Mouse (Mus musculus) heart, adult 11 months (tissue): ENCODE data around the gene Vmp1.
A peak's percentile ranks its signal among the peaks of the same experiment; 100 is the strongest.

Experiments used
- DNase-seq: peaks from one replicate; pipeline ENCODE4 v3.0.0; 2022

Gene Vmp1

DNA sequence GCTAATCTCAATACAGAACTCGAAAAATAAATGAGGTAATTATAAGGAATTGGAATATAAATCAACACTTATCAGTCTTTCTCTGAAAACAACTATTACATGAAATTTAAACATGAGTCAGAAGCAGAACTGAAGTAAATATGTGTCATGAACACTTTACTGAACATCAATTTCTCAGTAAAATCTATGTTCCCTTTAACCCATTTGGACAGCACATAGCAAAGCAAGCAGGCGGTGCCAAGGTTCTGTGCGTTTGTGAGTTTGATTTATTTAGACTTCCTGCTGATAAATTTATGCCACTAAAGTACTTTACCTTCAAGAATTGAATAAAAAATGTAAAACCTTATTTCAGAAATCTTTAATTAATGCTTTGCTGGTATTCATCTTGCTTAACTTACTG, 54.2 kb downstream of the Vmp1 start:
- DNase-seq = peak; percentile 55

DNA sequence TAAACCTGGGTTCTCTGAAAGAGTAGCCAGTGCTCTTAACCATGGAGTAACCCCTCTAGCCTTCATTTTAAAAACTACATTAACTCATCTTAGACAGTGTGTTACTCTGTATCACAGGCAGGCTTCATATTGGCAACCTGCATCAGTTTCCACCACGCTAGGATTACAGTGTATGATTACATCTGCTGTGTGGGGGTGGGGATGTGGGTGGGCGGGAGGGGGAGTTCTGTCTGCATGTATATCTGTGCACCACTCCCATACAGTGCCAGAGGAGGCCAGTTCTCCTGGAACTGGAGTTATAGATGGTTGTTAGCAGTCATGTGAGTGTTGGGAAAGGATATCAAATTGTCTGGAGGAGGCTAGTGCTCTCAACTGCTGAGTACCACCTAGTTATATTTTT, 55.2 kb downstream of the Vmp1 start:
- peak; percentile 8 for DNase-seq

DNA sequence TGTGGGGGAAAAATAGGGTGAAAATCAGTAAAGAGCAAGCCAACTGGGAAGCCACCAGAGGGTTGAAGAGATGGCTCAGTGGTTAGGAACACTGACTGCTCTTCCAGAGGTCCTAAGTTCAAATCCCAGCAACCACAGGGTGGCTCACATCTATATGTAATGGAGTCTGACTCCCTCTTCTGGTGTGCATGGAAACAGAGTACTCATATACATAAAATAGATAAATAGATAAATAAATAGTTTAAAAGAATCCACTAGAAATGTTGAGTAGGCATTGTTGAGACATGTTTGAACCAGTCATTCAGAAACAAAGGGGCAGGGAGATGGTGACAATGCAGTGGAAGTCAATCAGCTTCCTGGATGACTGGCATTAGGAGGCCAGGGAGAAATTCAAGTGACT, 56.0 kb downstream of the Vmp1 start:
- DNase-seq = peak; percentile 22

DNA sequence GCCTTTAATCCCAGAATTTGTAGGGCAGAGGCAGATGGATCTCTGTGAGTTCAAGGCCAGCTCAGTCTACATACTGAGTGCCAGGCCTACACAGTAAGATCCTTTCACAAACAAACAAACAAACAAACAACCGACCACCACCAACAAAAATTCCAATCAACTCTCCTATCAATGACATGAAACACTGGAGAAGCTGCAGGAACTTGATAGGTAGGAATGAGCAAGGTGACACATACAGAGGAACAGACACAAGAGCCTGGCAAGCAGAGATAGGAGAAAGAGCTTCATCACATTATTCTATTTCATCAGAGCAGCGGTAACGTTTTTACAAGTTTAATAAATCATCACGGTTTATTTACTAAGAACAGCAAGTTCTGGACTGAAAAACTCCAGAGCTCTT, 56.9 kb downstream of the Vmp1 start:
- DNase-seq = peak; percentile 12

DNA sequence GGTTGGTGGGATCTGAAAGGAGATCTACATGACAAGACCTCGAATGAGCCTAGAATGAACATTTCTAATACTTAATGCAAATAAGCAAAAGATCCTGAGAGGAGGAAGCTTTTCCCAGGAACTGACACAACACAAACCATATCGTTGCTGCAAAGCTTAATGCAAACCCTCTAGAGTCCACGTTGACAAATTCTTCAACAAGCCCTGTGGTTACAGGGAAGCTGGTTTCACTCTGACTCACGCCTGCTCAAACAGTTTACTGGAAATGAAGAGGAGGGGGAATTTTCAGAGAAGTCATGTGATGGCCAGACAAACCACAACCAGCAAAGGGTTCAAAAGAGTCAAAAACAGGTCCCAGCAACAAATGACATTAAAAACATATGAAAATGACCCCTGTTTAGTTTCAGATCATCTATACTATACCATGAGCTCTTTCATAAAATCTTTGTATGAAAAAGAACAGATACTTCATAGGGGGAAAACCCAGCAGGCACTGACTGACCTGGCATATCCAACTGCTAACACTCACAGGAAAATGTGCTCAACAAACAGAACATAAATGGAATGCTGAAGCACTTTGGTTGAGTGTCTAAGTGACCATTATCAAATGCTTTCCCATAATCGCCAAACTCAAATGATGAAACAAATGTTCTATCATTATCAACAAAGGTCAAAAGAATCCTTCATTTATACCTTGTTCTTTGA, 59.2 kb downstream of the Vmp1 start:
- peak; percentile 94 for DNase-seq

DNA sequence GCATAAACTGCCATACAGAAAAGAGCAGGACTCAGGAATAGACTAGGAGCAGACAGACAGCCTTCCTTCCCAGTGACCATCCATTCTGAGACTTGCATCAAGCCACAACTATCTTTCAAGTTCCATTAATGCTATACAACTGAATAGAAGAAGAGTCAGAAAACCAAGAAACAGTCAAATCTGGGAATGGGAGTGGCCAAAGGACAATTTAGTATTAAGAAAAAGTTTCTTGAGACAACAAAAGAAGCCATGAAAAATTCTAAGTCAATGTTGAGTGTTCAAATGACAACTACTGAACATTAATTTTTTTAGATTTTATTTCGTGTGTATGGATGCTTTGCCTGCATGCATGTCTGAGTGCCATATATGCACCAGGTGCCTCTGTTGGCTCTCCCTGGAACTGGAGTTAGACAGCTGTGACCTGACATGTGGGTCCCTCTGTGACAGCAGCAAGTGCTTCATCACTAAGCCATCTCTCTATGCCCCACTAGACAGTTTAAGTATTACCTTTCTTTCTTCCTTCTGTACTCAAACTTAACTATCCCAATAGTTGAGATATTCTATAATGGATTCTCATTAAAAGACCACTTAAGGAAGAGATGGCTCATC, 60.1 kb downstream of the Vmp1 start:
- DNase-seq = peak; percentile 77

DNA sequence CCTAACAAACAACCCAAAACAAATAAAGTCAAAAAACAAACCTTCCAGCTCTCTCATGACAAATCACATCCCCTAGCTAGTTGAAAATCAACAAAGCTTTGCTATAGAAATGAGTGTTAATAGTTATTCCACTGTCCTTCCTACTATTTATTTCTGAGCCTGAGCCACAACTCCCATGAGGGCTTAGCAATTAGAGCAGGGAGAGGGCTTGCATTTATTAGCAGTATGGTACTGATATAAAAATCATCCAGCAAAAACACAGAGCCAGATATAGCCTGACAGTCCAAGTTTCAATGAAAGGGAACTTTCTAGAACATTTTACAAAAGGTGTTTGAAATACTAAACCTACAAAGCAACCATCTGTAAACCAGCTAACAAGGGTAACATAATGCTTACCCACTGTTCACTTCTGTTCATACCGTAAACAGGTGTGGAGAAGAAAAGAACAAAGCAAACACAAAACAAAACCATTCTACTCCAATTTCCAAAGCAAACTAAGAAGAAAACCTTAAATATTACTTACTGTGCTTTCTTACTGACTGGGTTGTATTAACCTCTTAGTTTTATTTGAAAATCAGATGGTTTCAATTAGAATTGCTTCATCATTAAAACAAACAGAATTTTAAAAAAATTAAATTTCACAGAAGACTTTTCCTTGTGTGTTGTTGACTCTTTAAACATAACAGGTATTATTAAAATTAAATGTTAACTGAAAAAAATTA, 61.3 kb downstream of the Vmp1 start:
- peak; percentile 23 for DNase-seq

DNA sequence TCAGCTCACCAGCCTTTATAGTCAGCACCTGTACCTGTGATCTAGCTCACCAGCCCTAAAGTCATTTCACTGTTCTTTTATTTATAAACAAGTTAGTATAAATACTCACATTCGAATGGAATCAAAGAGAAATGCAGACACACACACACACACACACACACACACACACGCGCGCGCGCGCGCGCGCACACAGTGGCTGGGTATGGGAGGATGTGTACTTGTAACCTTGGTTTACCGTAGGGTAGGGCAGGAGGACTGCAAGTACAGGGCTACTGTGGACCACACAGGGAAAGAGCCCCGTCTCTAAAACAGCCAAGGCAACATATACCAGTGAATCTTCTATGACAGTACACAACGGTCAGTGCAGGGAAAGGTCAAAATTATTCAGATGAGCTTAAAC, 62.5 kb downstream of the Vmp1 start:
- peak; percentile 77 for DNase-seq

DNA sequence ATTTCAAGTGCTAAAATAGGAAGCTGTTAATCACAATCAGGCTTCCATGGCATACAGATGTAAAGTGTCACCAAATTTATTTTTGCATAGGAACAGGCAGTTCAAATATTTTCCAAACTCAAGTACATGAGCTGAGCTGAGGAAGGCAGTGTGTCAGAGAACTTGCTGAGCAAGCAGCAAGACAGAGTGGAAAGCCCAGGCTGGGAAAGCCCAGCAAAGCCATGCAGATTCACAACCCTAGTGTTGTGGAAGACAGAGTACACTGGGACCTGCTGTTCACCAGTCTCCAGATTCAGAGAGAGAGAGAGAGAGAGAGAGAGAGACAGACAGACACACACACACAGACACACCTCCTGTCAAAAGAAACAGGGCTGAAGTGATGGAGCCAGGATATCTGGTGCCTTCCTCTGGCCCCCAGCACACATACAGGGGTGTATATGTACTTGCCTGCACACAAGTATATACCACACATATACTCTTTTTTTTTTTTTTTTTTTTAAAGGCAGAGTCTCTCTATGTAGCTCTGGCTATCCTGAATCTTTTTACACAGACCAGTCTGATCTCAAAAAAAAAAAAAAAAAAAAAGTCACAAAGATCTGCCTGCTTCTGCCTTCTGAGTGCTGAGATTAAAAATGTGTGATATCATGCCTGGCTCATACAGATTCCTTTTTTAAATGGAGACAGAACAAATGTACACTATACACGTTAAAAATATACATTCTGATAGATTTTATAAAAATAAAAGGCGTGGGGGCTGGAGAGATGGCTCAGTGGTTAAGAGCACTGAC, 64.9 kb downstream of the Vmp1 start:
- DNase-seq = peak; percentile 67

DNA sequence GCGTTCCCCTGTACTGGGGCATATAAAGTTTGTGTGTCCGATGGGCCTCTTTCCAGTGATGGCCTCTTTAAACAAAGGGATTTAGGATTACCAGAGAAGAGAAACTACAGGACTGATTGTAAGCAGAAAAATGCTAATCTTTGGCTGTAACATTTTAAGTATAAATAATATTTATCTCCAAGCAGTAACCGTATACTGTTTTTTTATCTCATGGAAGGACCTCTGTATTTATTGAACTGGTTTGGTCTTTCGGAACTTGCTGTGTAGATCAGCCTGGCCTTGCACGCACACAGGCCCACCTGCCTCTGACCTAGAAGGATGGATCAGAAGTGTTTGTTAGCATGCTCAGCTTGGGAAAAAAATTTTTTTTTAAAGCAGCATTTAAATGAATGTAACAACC, 69.0 kb downstream of the Vmp1 start:
- DNase-seq = no peak

DNA sequence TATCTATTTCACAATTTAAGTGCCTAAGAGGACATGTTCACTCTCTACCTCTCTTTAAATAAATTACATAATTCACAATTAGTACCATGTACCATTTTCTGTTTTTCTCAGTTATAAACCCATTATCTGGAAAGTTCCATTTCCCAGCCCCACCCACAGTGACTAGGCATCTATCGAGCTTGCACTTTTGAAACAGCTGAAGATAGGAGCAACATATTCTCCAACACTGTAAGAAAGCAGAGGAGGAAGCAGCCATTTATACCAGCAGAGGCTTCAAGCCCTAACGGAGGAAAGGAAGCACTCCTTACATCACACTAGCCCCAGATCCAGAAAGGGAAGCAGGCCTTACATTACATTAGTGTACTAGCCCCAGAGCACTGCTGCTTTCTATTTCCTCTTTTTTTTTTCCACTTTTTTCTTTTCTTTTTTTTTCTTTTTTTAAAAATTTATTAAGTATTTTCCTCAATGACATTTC, 69.5 kb downstream of the Vmp1 start:
- peak; percentile 94 for DNase-seq

DNA sequence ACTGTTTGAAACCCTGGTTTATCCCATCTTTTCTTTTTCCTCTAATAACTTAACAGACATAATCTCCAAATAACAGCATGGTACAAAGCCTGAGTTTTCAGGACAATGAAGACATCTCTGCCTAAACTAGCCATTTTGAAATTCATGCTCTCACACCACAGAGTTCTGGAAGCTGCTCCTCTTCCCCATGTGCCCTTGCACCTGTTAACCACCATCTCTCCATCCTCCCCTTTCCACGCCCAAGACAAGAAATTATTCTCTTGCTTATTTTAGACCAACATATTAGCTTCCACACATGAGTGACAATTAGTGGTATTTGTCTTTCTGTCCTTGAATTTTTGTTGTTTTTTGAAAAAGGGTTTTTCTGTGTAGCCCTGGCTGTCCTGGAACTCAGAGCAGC, 71.6 kb downstream of the Vmp1 start:
- DNase-seq = no peak

DNA sequence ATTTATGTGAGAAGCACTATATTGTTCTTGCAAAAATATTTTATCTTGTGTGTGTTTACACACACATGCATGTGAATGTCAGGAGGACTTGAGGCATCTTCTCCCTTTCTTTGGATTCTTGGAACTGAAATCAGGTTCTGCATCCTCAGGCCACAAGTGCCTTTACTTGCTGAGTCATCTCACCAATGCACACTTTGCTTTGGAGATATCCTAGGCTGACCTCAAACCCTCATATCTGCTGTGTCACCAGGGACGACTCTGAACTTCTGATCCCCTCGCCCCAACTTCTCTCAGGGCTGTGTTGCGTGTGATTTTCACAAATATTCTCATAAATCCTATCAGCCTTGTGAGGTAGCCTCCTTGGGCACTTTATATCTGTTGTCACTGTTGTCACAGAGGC, 73.4 kb downstream of the Vmp1 start:
- DNase-seq = peak; percentile 83

DNA sequence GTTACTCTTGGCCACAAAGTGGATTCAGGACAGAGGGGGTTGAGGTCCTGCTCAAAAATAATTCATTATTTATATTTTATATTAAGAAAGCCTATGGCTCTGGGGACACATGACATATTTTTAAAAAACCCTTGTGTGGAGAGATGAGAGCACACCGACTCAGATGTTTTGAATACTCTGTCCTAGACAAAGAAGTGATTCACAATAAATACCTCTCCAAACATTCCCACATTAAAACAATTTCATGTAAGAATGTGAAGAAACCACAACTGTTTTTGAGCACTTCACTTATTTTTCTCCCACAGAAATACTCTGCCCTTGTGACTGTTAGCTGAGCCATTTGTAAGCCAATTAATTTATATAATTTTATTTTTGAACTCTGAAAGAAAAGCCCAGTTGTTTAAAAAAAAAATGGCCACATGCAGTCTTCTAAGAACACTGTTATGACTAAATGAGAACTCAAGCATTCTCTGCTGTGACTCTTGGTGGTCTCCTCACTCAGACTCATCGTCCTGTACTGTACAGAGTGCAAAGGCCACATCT, 75.8 kb downstream of the Vmp1 start:
- DNase-seq = no peak

DNA sequence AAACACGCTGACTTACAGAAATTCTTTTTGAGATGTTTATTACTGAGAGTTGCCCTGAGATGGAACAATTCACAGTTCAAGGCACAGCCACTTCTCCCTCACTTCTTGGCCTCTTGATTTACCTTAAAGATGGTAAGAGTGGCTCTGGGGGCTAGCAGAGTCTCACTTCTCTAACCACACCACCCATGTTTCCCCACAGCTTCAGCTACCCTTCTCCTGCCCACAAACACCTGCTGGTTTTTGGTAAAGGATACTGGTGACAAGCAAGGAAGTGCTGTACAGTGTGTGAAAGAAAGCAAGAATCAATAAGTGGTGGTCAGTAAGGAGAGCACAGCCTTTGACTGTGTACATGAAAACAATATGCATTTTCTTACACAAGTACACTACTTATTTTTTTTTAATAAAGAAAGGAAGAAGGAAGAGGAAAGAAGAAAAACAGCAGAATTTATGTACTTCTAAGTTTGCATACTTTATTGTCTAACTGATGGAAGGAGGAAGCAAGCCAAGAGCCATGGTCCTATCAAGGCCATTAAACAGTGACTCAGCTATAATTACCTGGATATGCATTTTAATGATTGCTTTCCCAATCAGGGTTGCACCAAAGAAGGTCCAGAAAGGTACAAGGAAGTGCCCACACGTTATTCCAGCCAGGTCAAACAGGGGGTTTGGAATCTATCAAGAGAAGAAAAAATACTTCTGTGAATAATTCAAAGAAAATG, 76.9 kb downstream of the Vmp1 start:
- peak; percentile 50 for DNase-seq

DNA sequence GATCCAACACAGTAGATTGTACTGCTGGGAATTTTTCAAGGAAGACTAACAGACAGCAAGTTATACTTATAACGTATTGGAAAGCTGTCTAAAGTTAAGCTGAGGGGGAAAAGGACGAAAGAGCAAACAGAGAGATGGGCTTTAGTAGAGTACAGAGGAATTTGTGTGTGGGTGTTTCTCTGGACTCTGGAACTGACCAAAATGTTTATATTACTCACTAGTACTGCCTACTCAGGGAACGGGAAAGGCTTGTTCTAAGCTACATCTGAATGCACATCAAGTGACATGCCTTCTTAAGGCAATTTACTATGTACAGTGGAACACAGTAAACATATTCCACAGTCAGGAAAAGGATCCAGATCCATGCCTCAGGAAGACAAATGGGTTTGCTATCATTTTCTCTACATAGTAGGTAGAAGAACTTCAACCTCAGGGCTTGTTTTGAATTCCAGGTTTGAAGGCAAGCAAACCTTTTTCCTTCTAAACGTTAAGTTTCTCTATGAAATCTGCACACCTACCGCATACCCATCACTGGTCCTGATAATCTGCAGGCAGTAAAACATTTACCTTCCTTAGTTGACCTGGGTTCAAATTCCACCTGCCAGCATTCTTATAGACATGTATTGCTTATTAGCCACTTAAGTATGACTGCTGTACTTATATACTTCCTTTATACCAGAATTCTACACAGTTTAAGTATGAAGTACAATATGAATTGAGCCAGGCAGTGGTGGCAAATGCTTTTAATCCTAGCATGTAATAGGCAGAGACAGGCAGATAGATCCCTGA, 78.7 kb downstream of the Vmp1 start:
- peak; percentile 8 for DNase-seq

DNA sequence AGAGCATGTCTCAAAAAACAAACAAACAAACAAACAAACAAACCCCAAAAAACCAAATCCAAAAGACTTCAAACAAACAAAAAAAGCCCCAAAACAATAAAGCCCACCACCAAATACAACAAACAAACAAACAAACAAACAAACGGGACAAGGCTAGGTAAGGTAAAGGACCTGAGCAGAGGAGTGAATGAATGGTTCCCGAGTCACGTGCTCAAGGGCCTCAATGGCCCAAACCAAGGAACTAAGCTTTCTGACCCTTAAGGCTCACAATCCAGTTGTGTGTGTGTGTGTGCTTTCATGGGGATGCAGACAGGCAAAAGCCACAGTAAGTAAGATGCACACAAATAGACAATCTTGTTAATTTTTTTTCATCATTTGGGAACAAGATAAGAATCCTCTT, 79.3 kb downstream of the Vmp1 start:
- DNase-seq = peak; percentile 6

DNA sequence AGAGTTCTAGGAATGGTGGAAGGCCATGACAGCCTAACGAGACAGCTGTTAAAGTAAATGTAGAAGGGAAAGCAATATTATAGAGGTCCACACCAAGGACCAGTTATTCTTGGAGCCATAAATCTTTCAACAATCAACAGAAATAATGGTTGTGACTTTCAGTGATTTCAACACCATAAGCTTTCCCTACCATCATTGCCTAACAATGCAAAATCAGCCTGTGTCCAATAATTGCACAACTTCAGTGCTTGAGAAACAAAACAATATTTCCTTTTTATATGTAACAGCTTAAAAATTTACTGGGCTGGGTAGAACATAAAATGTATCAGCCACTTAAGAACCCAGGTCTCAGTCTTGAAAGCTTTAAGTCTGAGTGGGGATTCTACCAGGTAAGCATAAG, 79.9 kb downstream of the Vmp1 start:
- no peak for DNase-seq

DNA sequence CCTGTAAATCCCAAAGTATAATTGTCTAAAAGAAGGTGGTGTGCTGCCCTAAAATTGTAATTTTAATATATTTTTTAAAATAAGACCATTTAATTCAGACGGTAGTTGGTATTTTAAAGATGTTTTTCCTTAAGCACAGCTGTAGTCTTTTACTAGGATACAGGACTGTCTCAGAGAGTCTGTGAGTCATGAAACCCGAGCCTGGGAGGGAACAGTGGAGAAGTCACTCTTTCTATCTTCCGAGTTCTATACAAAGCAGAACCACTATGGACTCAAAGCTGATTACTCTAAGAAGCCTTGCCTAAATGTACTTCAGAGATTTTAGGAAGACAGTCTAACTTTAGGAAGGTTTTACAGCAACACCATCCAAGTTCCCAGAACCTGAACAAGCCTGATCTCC, 81.5 kb downstream of the Vmp1 start:
- DNase-seq = peak; percentile 61

DNA sequence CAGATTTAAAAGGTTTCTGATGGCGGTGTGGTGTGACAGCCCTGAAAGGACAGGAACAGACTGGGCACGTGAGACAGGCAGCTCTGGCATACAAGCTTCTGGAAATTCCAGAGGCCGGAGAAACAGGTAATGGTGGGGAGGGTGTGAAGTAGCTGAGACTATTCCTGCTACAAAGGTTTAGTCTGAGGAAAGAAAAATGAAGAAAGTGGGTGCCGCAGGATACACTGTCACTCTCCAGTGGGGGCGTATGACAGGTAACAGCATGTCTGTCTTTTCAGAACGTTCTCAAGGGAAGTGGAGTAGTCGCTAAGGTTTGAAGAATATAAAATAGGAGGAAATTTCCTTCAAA, 83.5 kb downstream of the Vmp1 start:
- DNase-seq = peak; percentile 63

DNA sequence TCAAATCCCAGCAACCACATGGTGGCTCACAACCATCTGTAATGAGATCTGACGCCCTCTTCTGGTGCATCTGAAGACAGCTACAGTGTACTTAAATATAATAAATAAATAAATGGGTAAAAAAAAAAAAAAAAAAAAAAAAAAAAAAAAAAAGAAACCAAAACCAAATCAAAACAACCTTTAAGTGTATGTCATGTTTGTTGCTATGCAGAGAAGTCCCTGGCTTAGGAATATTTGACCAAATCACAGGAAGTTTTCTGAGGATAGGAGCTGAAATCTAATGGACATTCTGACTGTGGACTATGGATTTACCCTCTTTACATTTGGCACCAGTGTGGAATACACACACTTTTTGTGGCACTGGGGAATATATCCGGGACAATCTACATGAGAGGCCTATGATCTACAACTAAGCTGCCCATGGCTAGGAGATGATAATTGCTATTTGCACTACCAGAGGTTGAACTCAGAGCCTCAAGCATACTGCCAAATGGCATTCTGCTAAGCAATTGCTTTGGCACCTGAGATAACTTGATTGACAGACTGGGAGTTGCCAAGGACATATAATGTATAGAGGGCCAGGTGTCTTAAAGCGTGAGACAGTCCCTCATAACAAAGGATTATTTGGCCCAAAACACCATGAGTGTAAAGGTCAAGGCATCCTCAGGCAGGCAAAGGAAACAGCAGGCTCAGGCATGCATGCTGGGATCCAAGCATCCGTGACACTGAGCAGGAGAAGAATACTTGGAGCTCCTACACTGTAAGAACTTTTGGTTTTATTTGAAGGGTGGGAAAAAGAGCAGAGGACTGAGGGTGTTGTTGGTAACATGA, 84.0 kb downstream of the Vmp1 start:
- DNase-seq = peak; percentile 41
